Mouse (Mus musculus) v-Abl transformed pro-B cells (cell line): ENCODE results near the gene Gpr157.

Experiments
- in situ Hi-C, 2 experiments: fragments of 400-800 bp; cut with MboI; formaldehyde crosslinking; loops; one replicate each; pipeline ENCODE4 v1.15.1; 2025; ENCODE audit not compliant: unreplicated experiment in 2 of 2

Gene Gpr157

DNA sequence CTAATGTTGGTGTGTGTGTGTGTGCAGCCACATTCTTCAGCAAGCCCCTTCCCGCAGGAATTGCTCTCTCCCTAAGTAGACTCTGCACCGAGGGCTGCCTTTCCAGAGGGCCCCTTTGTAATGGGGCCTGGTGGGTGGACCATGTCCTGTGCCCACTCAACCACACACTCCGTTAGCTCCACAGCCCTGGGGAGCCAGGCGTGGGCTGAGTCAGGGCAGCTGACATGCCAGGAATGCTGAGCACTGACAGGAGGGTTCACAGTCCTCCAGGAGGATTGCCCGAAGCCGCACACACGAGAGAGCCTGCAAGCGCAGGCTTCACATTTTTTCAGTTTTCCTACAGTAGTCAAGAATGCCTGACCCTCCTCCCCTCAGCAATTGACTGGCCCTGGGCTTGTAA, 17.0 kb upstream of the Gpr157 start:
- in situ Hi-C loops: loop anchor here (5.0 kb wide), 1 partner anchor 33 kb away; no protein-coding TSS in a partner anchor

DNA sequence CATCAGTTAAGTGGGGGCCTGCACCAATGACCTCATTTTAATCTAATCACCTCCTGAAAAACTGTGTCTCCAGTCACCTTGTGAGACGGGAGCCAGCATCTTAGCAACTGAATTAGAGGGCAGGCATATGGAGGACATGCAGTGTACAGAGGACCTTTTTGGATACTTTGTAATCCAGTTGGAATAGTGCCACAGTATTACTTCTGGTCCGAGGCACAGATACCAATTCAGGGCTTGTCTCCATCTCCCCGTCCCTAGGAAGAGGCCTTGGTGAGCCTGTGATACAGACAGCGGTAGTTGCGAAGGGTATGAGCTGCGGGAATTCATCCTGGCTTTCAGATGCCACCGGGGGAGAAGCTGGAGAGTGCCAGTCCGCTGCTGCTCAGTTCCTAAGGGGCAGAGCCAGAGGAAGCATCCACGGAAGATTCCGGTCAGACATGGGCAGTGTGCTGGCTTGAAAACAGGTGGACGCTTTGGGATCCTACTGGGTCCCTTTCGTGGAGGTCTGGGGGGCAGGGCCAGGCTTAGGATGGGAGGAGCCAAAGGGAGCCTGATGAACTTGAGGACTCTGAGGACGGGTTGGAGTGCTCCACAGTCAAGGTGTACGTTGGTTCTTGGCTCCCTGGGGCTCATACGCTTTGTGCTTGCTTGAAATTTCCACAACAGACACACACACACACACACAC, 14.6 kb upstream of the Gpr157 start:
- in situ Hi-C loops: loop anchor here (5.0 kb wide), 1 partner anchor 35 kb away; no protein-coding TSS in a partner anchor

DNA sequence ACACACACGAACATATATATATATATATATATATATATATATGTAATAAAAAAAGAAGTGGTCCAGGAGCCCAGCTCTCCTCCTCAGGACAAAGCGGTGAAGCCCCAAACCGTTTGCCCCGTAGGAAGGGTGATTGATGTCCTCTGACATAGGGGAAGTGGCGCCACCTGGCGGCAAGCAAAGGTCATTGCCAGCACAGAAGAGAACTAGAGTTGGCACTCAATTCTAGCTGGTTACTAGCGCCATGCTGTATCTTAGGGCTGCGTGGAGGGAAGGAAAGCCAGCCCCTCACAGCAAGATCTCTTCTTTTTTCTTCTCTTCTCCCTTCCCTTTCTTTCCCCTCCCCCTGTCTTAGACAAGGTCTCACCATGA, 14.1 kb upstream of the Gpr157 start:
- in situ Hi-C loops: loop anchor here (5.0 kb wide), 1 partner anchor 36 kb away; no protein-coding TSS in a partner anchor

DNA sequence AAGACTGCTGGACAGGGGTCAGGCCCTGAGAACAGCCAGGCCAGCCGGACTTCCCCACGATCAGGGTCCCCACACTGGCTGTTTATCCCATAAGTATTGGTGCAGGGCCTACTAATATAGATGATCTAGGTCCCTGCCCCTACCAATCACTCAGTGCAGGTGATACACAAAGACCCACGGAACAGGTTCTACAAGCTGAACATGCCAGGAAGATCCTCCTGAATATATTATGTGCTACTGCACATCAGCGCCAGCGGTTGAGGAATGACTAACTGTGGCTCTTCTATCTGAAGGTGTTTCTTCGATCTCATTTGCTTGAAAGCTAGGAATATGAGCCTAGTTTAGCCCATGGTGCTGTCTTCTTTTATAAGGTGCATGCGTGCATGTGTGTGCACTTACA, 11.8 kb upstream of the Gpr157 start:
- in situ Hi-C loops: no loop called here

DNA sequence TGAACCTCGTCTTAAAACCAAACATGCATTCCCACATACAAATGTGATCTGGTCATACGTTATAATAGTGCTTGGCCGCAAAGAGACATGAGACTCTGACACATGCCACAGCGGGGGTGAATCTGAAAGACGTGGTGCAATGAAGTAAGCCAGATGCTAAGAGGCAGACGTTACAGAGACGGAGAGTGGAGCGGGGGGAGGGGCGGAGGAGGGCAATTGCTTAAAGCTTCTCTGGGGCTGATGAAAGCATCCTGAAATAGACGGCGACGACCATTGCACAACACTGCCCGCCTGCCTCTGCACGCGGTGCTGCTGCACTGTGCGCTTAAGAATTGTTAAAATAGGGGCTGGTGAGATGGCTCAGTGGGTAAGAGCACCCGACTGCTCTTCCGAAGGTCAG, 11.0 kb upstream of the Gpr157 start:
- in situ Hi-C loops: no loop called here

DNA sequence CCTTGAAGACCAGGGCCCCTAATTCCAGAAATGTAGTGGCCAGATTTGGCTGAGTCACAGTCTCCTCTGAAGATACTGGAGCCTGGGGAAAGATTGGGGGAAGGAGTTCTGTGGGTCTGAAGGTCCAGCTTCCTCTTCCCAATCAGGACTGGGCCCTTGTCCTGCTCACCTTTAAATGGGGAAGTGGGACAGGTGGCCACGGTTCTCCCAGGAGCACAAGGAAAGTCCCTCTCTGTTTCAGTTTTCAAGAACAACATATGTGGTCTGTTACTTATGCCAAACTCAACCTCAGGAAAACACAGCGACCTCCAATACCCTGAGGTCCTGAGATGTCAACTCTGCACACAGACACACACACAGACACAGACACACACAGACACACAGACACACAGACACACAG, 8.5 kb upstream of the Gpr157 start:
- in situ Hi-C loops: no loop called here

DNA sequence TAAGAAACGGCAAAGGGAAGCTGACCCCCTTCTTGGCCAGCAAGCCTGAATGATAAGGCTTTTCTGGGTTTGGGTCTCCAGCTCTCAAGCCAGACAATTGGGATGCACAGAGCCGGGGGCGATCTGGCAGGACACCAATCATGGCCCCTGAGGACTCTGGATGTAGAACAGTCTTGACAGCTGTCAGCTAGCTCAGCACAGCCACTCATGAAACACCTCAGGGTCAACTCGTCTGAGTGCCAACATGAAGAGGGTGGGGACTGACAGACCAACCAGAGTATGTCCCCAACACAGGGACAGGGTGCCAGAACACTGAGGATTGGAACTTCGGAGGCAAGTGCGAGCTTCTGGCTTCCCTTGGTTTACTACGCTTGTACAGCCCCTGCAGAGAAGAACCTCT, 7.9 kb upstream of the Gpr157 start:
- in situ Hi-C loops: no loop called here

DNA sequence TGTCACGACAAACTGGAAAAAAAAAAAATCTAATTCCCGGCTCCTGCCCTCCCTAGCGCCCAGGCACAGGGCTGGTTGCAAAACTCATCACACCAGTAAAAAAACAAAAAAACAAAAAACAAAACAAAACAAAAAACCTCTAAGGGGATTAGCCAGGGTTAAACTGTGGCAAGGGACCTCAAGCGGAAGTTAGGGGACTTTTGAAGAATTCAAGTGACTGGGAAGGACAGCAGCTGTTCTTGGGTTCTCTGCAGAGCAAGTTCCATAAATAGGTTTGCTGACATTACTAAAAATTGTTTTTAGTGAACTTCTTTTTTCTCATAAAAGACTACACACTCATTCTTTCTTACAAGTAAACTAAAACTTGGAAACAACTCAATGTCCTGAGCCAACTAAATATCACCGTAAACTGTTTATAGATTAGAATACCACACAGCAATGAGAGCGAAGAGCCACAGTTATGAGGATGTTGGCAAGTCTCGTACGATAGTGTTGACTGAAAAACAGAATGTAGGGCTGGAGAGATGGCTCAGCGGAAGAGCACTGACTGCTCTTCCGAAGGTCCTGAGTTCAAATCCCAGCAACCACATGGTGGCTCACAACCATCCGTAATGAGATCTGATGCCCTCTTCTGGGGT, 6.7 kb upstream of the Gpr157 start:
- in situ Hi-C loops: no loop called here

DNA sequence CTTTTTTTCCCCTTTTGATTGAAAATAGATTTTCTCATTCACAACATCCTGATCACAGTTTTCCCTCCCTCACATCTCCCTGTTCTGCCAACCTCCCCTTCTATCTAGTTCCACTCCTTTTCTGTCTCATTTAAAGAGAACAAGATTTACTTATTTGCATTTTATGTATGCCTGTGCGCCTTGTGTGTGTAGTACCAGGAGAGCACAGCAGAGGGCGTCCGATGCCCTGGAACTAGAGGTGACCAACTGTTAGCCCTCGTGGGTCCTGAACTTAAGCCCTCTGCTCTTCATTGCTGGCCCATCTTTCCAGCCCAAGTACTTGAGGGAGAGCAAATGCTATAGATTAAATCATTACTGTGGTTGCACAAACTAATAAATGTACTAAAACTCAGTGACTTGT, 1.8 kb upstream of the Gpr157 start:
- in situ Hi-C loops: no loop called here

DNA sequence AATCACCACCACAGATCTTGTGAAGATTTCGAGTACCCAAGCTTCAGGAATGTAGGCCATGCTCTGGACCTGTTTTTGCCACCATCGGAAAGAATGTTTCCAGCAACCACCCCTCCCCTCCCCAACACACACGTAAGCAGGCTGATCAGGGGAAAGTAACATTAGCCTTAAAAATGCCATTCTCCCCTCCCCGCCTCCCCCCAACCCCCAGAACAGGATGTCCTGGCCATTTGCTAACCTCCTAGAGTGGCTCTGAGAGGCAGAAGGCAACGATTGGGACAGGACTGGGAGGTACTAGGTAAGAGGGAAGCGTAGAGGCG, 364 bp upstream of the Gpr157 start:
- in situ Hi-C loops: no loop called here

DNA sequence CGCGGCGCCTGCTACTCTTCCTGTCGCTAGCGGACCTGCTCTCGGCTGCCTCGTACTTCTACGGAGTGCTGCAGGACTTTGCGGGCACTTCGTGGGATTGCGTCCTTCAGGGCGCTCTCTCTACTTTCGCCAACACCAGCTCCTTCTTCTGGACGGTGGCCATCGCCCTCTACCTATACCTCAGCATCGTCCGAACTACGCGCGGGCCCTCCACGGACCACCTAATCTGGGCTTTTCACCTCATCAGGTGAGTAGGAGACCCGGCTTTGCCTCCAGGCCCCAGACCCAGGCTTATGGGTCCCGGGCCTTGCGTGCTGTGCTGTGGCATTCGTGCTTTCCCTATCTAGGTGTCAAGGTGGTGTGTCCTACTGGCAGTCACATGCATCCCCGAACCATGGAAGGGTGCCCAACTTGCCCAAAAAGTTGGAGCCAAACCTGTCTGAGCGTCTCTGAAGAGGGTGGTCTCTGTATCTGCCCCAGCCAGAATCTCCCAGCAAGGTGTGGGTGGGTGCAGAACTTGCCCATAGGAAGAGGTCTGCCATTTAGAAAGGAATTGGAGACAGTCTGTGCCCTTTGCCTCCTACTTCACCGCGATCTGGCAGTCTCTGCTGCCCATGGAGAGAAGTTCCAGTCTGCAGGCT, 845 bp downstream of the Gpr157 start:
- in situ Hi-C loops: no loop called here

DNA sequence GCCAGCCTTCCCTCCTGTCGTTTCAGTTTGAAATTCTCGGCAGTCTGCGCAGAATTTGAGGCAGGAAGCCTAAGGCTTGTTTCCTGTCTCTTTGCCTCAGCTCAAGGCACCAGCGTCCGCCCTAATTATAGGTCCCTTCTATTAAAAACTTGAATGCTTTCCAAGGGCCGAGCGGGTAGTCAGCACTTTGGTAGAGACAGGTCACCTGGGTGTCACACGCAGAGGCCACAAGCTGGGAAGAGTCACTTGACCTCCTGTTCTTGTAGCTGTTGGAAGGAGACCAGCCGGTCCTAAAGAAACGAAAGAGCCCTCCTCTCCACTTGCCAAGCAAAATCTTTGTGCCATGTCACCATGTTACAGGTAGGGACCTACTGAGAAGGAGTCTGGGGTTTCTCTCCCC, 2.0 kb downstream of the Gpr157 start:
- in situ Hi-C loops: no loop called here

DNA sequence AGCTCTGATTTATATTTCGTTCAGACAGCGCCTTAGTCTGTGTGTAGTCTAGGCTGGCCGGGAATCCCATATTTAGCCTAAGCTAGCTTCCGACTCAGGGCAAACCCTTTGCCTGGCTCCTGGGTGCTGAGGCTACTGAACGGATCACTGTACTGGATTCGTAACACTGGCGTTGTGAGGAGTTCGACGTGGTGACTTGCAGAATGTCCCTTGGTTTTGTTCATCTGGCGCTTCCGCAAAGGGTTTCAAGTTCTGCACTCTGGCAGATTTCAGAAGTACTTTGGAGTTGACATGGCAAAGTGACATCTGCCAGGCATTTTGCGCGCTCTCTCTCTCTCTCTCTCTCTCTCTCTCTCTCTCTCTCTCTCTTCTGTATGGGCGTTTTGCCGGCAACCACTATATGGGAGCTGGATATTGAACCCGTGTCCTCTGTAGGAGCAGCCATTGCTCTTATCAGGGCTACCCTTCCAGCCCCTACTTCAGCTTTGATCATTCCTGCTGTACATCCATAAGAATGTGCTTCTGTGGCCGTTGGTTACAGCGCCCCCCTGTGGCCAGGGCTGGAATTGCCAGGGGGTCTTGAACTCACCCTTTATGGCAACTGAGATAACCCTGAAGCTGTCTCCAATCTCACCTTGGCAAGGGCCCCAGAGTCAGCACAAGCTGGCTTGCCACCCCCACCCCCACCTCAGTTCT, 4.9 kb downstream of the Gpr157 start:
- in situ Hi-C loops: loop anchor here (10.0 kb wide), 2 partner anchors 57 to 117 kb away; no protein-coding TSS in a partner anchor

DNA sequence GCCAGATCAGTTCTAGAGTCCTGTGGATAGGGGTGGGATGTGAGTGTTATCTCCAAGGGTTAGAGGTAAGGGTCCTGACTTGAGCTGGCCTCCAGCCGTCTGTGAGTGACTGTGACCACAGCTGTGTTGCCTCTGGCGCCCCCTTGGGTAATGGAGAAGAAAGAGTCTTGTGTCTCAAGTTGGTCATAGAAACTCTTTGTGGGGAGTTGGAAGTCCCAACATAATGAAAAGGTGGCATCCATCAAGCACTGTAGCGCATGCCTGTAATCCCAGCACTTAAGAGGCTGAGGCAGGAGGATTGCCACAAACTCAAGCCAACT, 5.4 kb downstream of the Gpr157 start:
- in situ Hi-C loops: loop anchor here (10.0 kb wide), 2 partner anchors 58 to 118 kb away; no protein-coding TSS in a partner anchor

DNA sequence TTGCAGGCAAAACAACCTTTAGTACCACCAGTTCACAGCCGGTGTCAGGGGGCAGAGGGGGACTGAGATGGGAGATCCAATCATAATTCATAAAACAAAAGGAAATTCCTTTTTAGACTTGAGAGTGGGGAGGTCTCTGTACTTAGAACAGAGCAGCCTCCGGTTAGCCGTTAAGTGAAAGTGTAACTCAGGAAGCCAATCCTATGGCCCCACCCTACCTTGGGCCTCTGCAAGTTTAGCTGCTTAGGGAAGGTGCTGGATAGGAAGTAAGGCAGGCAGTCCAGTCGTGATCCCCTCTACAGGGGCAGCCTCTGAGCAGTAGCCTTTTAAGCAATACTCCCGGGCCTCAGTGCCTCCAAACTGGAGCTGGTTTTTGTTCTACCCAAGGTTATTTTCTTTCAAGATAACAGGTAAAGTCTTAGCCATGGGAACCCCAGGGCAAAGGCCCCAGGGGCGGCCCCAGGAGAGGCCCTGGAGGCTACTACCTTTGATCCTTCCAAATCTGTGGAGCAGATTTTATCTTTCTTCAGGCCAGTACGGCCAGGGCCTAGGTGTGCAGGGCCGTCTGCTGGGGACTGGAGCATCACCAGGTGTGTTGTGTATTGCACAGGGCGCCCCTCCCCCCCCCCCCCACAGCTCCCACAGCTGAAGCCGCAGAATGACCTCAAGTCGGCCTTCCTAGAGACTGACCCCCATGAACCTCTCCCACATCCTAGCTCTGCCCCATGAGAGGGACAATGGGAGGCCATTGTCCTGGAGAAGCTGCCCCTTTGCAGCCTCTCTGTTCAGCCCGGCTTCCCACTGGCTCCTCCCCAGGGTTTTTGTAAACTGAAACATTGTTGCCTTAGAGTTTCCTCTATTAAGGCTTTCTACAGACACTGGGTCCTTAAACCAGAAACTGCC, 6.6 kb downstream of the Gpr157 start:
- in situ Hi-C loops: loop anchor here (10.0 kb wide), 2 partner anchors 59 to 119 kb away; no protein-coding TSS in a partner anchor

DNA sequence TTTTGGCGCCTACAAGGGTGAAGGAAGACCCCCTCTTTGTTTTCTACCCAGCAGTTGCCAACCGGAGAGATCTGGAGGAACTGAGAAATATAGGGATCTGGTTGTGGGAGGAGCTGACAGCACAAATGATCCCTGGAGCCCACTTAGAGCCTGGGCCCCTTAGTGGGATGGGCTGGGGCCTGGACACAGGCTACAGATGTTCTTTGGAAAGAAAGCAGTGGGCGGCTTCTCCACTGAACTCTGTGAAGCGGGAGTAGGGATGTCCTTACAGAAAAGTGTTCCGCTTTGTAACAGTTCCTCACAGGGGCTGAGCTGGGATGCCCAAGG, 7.3 kb downstream of the Gpr157 start:
- in situ Hi-C loops: loop anchor here (10.0 kb wide), 2 partner anchors 60 to 120 kb away; no protein-coding TSS in a partner anchor

DNA sequence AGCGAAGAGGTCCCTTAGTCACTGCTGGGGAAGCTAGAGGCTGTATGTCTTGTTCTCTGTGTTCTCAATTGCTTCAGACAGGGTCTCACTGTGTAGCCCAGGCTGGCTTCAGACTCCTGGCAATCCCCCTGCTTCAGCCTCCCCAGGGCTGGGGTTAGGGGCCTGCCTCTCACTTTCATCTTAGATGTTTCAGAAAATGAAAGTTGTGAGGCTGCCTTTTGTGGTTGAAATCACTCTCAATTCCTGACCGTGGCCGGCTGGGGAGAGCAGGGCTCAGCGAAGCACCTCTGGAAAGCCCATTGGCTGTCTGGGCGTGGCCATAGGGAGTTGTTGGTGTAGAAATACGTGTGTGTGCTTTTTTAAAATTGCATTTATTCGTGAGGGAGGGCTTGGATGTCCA, 9.1 kb downstream of the Gpr157 start:
- in situ Hi-C loops: loop anchor here (10.0 kb wide), 2 partner anchors 62 to 122 kb away; no protein-coding TSS in a partner anchor

DNA sequence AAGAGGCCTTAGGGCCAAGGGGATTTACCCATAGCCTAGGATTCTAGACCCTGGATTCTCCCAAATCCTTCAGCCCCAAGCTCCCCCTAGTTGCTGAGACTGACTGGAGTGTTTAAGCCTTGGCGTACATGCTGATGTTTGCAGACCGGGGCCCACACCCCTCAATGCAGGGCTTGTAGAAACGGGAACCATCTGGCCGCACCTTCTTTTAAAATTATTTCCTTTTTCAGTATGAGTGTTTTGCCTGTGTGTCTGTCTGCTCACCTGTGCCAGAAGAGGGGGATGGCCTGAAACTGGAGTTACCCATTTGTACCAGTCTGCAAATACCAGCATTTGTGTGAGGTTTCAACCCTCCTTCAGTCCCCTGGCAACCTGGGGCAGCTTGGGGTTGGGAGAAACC, 10.7 kb downstream of the Gpr157 start:
- in situ Hi-C loops: loop anchor here (10.0 kb wide), 2 partner anchors 63 to 123 kb away; no protein-coding TSS in a partner anchor

DNA sequence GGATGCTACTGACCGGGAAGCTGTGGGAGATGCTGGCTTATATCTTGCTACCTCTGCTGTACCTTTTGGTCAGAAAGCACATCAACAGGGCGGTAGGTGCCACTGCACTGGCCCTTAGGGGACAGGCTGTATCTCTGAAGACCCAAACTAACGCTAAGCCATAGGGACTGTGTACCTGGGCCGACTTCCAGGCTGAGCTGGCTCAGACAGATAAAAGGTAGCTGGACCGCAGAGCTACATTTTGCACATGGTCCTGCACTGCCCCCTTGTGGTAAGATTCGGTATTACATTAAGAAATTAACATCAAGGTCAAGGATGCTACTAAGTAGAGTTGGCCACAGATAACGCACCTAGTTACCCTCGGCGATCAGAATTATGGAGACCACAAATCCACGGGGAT, 11.7 kb downstream of the Gpr157 start:
- in situ Hi-C loops: loop anchor here (10.0 kb wide), 2 partner anchors 64 to 124 kb away; no protein-coding TSS in a partner anchor

DNA sequence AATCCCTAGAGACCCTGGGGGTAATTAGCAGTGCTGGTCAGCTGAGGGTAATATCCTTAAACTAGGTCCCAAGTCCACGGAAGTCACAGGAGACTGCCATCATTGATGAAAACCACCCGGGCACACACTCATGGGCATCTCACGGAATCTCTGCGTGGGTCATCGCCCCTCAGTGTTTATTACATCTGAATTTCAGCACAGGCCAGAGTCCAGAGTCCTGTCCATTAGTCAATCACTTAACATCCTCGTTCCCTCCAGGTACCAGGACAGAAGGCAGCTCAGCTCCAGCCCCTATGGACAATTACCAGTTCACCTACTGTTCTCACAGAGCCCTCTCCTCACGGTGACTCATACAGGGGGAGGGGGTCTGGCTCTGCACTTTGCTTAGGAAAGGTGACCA, 15.7 kb downstream of the Gpr157 start:
- in situ Hi-C loops: loop anchor here (5.0 to 25.0 kb wide), 8 partner anchors 296 to 966 kb away; partner anchors contain the start of genes Cenps (in 1 of the 2) and Cort (in 1 of the 2)
